Mouse (Mus musculus) heart, adult 18-20 months (tissue): Measurements from ENCODE around the gene Ddx39b. TPM values are rescaled to one million over a fixed set of nuclear protein-coding genes. Genes with fewer than 3 reads are reported as not detected.
"Not testable (repeated sequence)": the region's sequence is repeated elsewhere in the genome, so short reads cannot be mapped to it uniquely, and the experiment has no call there.

Experiments used
- DNase-seq, 2 experiments: peaks; one replicate each; pipeline ENCODE4 v3.0.0; 2021 to 2022; ENCODE audit warnings: mixed read lengths in 1 of 2
- total RNA-seq, 2 experiments: library from RNA; stranded (reverse); gene quantifications; 2 replicates each; pipeline ENCODE4 v1.2.3; 2021

Gene Ddx39b
- total RNA-seq, 2 experiments from 2014 or later = 77.3 to 83.1 TPM

GRCm38 (mm10) chr17:35219601-35220041 lies 21.9 kb upstream of the Ddx39b start:
- DNase-seq = peak in 1 of 2 experiments; percentile 46

DNA sequence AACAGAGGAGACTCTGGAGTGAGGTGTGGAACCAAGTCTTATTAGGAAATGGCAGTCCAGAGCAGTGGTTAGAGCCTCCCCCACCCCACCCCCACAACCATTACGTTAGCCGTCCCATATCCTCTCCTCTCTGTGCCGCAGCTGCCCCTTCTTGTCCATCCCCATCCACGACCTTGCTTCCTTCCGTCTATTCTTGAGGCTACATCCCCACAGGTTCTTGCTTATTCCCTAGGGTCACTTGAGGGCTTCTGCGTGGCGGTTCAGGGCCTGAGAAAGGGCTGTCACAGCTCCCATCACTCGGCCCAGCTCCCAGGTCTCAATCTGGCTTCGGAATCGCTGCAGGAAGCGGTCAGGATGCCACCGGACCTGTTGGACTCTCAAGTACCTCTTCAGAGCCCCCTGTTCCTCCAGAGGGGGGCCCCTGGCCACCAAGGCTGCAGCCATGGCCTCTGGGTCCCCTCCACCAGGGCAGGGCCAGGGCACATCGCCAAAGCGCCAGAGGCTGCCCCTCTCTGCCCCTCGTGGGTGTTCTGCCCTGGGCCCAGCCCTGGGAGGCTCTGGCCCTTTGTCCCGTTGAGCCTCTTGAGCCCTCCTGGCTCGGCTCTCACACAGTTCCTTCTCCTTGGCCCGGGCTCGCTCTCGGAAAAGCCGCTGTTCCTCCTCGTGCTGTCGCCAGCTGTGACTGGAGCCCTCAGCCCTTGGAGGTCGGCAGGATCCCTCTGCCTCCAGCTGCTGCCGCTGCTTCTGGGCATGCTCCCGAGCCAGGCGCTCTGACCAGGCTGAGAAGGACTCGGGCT lies 21.2 kb upstream of the Ddx39b start, which contains the start of gene Gm16181:
Gm16181 (plus strand) TSS at position 679 of the 797 bp plus-strand sequence.
- DNase-seq = peak; percentile 67 to 82

- DNase-seq = peak in 1 of 2 experiments; percentile 45
These were observed 19.2 kb upstream of the Ddx39b start for GRCm38 (mm10) chr17:35222299-35222698.

DNA sequence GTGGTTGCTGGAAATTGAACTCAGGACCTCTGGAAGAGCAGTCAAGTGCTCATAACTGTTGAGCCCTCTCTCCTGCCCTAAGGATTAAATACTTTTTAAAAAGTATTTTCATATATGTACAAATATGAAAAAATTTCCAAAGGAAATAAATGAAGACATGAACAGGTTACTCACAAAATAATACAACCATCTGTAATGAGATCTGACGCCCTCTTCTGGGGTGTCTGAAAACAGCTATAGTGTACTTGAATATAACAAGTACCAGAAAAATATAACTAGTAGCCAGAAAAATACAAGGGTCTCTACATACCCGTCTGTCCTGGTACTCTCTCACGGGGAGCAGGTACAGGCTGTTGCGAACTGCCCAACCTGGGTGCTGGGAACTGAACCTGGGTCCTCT lies 16.9 kb upstream of the Ddx39b start:
- DNase-seq = no peak

GRCm38 (mm10) chr17:35225456-35225855 lies 16.1 kb upstream of the Ddx39b start:
- DNase-seq = no peak

GRCm38 (mm10) chr17:35226561-35227046 lies 14.9 kb upstream of the Ddx39b start:
- no peak for DNase-seq

DNA sequence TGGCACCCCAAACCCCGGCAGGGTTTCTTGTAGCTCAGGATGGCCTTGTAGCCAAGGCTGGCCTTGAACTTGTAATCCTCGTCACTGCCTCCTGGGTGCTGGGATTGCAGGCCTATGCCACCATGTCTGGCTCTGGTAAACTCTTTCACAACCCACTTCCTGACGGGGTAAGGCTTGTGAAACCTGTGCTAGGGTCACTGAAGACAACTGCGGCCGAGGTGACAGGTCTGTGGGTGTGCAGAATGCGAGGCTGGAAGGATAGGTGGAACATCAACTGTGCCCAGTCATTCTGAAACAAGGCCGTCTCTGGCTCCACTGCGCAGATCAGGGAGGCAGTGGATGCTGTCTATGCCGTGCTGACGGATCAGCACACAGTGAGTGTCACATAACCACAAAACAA lies 10.5 kb upstream of the Ddx39b start:
- no peak for DNase-seq

- DNase-seq = peak; percentile 83 to 95
These were observed 9.5 kb upstream of the Ddx39b start for GRCm38 (mm10) chr17:35232043-35232442.

DNA sequence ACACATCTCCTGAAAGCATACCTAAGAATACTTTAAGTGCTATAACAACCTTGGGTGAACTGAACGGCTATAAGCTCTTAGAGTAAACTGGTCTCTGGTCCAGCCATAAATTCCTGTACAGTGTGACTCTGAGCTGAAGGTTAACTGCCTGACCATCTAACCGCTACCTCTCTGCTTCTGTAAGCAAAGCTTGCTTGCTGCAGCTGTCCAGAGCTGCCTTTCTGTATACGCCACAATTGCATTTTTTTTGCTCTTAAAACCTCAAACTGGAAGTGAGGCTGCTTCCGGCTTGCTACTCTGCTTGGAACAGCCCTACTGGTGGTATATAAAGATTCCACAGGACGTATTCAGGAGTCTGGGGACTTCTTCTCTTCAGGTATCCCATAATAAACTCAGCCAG lies 8.9 kb upstream of the Ddx39b start:
- DNase-seq = no peak

- peak in 1 of 2 experiments; percentile 59 for DNase-seq
These were observed 8.2 kb upstream of the Ddx39b start, which contains the start of gene Atp6v1g2 for GRCm38 (mm10) chr17:35233114-35233980. Atp6v1g2 (plus strand) TSS chr17:35233660.

DNA sequence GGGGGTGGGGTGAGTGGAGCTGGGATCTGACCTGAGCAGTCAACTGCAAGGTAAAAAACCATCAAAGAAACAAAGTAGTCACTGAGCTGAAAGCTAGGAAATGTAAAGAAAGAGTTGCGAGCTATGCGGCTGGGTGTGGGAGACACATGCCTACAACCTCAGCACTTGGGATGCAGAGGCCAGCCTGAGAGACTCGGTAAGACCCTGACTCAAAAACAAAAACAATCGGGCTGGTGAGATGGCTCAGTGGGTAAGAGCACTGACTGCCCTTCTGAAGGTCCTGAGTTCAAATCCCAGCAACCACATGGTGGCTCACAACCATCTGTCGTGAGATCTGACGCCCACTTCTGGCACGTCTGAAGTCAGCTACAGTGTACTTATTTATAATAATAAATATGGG lies 7.5 kb upstream of the Ddx39b start:
- not testable (repeated sequence) for DNase-seq

- peak in 1 of 2 experiments; percentile 63 for DNase-seq
These were observed 6.6 kb upstream of the Ddx39b start for GRCm38 (mm10) chr17:35234903-35235302.

GRCm38 (mm10) chr17:35235614-35236389 lies 5.7 kb upstream of the Ddx39b start, which contains the start of gene Nfkbil1:
Nfkbil1 (minus strand) TSS chr17:35235792.
- peak; percentile 93 to 96 for DNase-seq

GRCm38 (mm10) chr17:35236390-35236746 lies 5.2 kb upstream of the Ddx39b start:
- DNase-seq = peak; percentile 95 to 99

DNA sequence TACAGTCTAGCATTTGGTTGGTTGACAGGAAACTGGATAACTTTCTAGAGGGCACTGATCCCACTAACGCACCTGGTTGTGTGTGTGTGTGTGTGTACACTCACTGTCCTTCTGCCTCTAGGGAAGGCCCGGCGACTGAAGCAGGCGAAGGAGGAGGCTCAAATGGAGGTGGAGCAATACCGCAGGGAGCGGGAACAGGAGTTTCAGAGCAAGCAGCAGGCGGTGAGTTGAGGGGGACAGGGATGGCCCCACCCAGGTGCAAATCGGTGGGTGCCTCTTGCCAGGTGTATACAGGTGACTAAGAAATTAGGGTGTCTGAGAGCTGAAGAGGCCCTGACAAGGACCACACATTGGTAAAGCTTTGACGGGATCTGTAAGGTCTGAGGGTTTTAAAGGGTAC lies 4.5 kb upstream of the Ddx39b start:
- peak in 1 of 2 experiments; percentile 3 for DNase-seq

DNA sequence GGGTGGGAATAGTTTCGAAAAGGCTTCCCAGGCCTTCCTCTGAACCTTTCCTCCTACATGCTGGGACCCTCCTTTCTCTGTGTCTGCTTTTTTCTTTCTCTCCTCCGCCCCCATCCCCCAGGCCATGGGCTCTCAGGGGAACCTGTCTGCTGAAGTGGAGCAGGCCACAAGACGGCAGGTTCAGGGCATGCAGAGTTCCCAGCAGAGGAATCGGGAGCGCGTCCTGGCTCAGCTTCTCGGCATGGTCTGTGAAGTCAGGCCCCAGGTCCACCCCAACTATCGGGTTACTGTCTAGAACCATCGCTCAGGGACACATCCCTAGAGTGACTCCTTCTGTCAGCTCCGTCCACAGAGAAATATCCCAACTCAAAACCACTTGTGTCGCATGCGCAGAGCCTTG lies 4.0 kb upstream of the Ddx39b start:
- DNase-seq = peak in 1 of 2 experiments; percentile 4

GRCm38 (mm10) chr17:35239700-35240099 lies 1.8 kb upstream of the Ddx39b start:
- peak in 1 of 2 experiments; percentile 6 for DNase-seq

DNA sequence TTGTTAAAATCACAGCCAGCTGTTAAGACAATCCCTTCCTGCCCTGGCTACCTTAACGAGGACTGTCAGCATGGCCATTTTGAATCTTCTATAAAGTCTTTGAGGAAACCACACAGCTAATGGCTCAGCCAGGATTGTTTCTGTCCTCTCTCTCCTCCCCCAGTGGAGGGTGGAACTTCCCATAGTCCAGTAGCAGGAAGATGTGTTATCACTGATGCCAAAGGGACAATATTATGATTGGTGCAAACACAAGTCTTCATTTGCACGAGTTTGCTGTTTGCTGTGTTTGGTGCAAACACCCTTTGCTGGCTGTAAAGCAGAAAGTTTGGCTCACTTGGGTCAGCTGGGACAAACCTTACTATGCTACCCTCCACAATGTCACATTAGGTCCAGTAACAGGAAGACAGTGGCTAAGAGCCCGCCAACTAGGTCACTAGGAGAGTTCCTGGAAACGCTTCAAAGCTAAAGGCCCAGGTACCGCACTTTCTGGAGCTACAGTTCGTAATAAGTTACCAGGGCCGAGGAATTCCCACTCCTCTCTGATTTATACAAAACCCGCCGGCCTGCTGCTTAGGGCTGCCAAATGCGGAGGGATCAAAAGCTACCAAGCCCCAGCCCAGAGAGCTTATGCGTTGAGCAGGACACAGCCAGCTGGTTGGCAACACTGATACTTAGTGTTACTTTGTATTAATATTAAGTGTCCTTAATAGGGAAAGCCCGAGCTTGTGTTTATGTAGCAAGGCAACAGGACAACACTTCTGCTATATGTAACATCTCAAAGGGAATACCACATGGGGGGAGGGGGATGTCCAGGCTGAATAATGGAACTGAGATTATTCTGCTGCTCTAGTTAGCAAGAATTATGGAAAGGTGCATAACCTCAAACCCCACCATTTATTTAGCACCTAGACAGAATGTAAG lies 902 bp upstream of the Ddx39b start:
- peak; percentile 36 to 58 for DNase-seq

- DNase-seq = peak; percentile 60 to 62
These were observed 732 bp downstream of the Ddx39b start for GRCm38 (mm10) chr17:35242015-35242941.
